Mouse (Mus musculus): ENCODE measurements at regions not wholly inside any gene's neighbourhood (a gene's known extent, or its start where the extent isn't known, plus 50 kb on each side); places are given as distances from the start of the nearest gene placed in this dataset.

DNA sequence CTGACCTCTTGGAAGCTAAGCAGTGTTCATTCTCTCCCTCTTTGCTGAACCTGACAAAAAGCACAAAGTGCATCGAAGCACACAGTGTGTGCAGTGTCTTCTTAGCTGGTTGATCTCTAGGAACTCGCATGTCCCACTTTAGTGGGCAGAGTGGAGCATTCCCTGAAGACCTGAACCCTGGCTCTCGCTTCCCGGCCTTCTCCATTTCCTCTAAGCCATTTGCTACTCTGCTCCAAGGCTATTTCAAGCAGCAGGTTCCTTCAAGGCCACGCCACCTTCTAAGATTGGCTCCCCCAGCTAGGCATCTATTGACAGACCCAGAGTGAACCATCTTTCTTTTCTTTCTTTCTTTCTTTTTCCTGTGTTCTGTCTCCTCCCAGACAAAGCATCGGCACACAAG lies 71.8 kb downstream of the Zfp36l1 start:
- TF ChIP-seq POLR2A (IDR thresholded peaks at IDR 0.05; ENCODE audit: borderline replicate concordance, extremely low read depth, insufficient read depth, insufficient read length, poor library complexity, severe bottlenecking) (no peak), CTCF (IDR thresholded peaks at IDR 0.05; ENCODE audit: borderline replicate concordance, extremely low read depth, insufficient read depth, insufficient read length) (no peak)
